Mouse (Mus musculus) midbrain, postnatal 0 days (tissue): ENCODE measurements at regions not wholly inside any gene's neighbourhood (a gene's known extent, or its start where the extent isn't known, plus 50 kb on each side); places are given as distances from the start of the nearest gene placed in this dataset.
A peak's percentile ranks its signal among the peaks of the same experiment; 100 is the strongest.

Experiments
- ATAC-seq: fragments of 200-750 bp; cut with Nextera tagmentation; 2 replicates; pipeline ENCODE4 v1.8.0; 2017; ENCODE audit warnings: moderate number of reproducible peaks, mild to moderate bottlenecking, moderate TSS enrichment, moderate library complexity; ENCODE audit not compliant: low FRiP score
- DNase-seq: peaks from one replicate; pipeline ENCODE4 v3.0.0-alpha.2; 2015; ENCODE audit warnings: low spot score
- H3K27ac ChIP-seq: fragments of 300-500 bp; sonication (generic); 2 replicates; pipeline ENCODE4 v1.5.1; 2014; ENCODE audit warnings: low read depth, mild to moderate bottlenecking, low read length, mixed read lengths
- H3K27me3 ChIP-seq: fragments of 300-500 bp; sonication (generic); 2 replicates; pipeline ENCODE4 v1.6.1; 2014; ENCODE audit warnings: low read length, control low read depth, mixed read lengths; ENCODE audit not compliant: insufficient read depth
- H3K36me3 ChIP-seq: fragments of 300-500 bp; sonication (generic); 2 replicates; pipeline ENCODE4 v1.6.1; 2014; ENCODE audit warnings: low read length, control low read depth, mixed read lengths; ENCODE audit not compliant: insufficient read depth
- H3K4me1 ChIP-seq: fragments of 300-500 bp; sonication (generic); 2 replicates; pipeline ENCODE4 v1.6.1; 2014; ENCODE audit warnings: mild to moderate bottlenecking, control low read depth, antibody characterized with exemption, low read length, mixed read lengths; ENCODE audit not compliant: insufficient read depth
- H3K4me2 ChIP-seq: fragments of 300-500 bp; sonication (generic); 2 replicates; pipeline ENCODE4 v1.6.1; 2014; ENCODE audit warnings: low read depth, mild to moderate bottlenecking, low read length, mixed read lengths; ENCODE audit not compliant: poor library complexity, severe bottlenecking
- H3K4me3 ChIP-seq: fragments of 300-500 bp; sonication (generic); 2 replicates; pipeline ENCODE4 v1.5.1; 2014; ENCODE audit warnings: low read depth, mild to moderate bottlenecking, low read length, moderate library complexity
- H3K9ac ChIP-seq: fragments of 300-500 bp; sonication (generic); replicated peaks from 2 replicates; pipeline ENCODE4 v1.6.1; 2014; ENCODE audit warnings: mild to moderate bottlenecking, low read length, moderate library complexity, mixed read lengths; ENCODE audit not compliant: poor library complexity, severe bottlenecking
- H3K9me3 ChIP-seq: fragments of 300-500 bp; sonication (generic); 2 replicates; pipeline ENCODE4 v1.6.1; 2016; ENCODE audit warnings: low read length, control low read depth
- CTCF ChIP-seq: IDR thresholded peaks from 2 replicates; pipeline ENCODE4 v1.5.1; 2016; ENCODE audit warnings: antibody characterized with exemption, mild to moderate bottlenecking
- WGBS: fragments of 180-500 bp; shearing (Covaris S2); extraction: QIAGEN DNeasy Blood & Tissue Kit; methylation state at CpG from one replicate; pipeline ENCODE4 v1.1.7; 2014; 5-methylcytosine and 5-hydroxymethylcytosine counted together

DNA sequence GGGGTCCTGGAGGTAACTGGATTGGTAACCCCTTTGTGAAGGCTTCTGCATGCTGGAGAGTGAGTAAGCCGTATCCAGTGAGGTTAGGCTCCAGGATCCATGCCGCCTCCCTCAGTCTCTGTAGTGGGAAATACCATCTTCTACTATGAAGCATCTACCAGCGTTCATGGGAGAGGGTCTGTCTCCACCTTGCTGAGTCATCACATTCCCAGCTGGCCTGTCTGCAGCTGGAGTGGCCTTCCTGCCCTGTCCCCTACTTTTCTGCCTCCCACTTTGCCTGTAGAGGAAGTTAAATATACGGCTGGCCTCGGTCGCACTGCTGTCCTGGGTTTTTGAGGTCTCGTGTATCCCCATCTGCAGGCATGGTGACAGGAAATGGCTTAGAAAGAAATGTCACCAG lies 78.0 kb upstream of the Sec14l1 start:
- Histone ChIP-seq H3K27me3 (no peaks in the 10 kb centered on the region), H3K27ac (no peak overlapping the region), H3K4me2 (no peak overlapping the region), H3K36me3 (no peaks in the 10 kb centered on the region), H3K4me3 (no peak overlapping the region), H3K9ac (no peak overlapping the region), H3K4me1 (peaks cover 5% of the 10 kb centered on the region; the same call in 1 of the 2 replicates), H3K9me3 (no peaks in the 10 kb centered on the region)
- no peak for ATAC-seq
- WGBS: 76% methylated on average over 7 of the region's 7 CpGs
- TF ChIP-seq CTCF: no peak
- DNase-seq: no peak

DNA sequence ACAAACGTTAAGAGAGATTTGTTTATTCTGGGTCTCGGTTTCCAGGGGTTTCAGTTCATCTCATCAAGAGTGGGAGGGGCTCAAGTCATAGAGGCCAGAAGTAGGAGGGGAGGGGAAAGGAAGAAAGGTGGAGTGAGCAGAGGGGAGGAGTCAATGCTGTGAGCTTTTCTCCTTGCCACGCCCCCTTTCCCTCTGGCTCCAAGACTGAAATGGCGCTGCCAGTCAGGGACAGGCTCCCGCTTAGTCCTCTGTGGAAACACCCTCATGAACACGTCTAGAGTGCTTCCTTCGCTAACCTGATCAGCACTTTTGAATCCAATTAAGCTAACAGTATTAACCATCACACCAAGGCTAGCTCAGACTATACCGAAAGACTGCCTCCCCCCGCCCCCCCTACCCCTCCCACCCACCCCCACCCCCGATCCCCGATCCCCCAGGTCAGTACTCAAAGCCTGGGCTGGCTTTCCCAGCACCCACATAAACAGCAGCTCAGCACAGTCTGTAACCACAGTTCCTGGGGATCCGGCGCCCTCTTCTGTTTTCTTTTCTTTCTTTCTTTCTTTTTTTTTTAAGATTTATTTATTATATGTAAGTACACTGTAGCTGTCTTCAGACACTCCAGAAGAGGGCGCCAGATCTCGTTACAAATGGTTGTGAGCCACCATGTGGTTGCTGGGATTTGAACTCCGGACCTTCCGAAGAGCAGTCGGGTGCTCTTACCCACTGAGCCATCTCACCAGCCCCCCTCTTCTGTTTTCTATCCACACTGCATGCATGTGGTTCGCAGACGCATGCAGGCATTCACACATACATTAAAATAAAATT lies 76.5 kb upstream of the Sec14l1 start:
- TF ChIP-seq CTCF: peak; percentile 22
- ATAC-seq (no peak), DNase-seq (no peak)
- Histone ChIP-seq H3K4me3 (no peak overlapping the region), H3K27ac (no peak overlapping the region), H3K4me1 (peaks cover 5% of the 10 kb centered on the region; the same call in 1 of the 2 replicates), H3K9ac (no peak overlapping the region), H3K4me2 (no peak overlapping the region), H3K9me3 (no peaks in the 10 kb centered on the region), H3K27me3 (no peaks in the 10 kb centered on the region), H3K36me3 (no peaks in the 10 kb centered on the region)
- 36% methylated on average over 19 of the region's 20 CpGs for WGBS

DNA sequence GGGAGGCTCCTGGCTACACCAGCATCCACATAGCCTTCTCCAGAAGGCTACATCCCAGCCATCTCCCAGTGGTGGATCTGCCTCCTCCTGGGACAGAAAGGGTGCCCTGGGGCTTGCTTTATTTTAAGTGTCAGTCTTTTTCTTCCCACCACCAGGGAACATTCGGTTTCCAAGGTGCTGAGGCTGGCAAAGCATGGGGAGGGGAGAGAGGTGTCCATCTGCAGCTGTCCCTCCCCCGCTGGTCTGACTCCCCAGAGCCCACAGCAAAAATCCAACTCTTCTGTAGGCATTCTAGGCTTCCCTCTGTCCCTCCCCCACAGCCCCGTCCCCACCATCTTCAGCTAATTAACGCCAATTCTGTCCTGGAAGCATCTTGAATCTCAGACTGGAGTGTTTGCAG lies 74.1 kb upstream of the Sec14l1 start:
- 11% methylated on average over 4 of the region's 4 CpGs for WGBS
- H3K9me3 ChIP-seq: no peaks in the 10 kb centered on the region
- H3K36me3 ChIP-seq: no peaks in the 10 kb centered on the region

GRCm38 (mm10) chr11:117042336-117042735 lies 72.6 kb upstream of the Sec14l1 start:
- no peak for DNase-seq
- no peaks in the 10 kb centered on the region for H3K9me3 ChIP-seq
- 68% methylated on average over 5 of the region's 5 CpGs for WGBS
- no peak for TF ChIP-seq CTCF
- no peaks in the 10 kb centered on the region for H3K27me3 ChIP-seq
- peaks cover 5% of the 10 kb centered on the region; the same call in 1 of the 2 replicates for H3K4me1 ChIP-seq
- no peak overlapping the region for H3K27ac ChIP-seq
- no peak for ATAC-seq
- no peak overlapping the region for H3K4me3 ChIP-seq
- no peak overlapping the region for H3K9ac ChIP-seq
- no peaks in the 10 kb centered on the region for H3K36me3 ChIP-seq
- no peak overlapping the region for H3K4me2 ChIP-seq

More for the DNA sequence above, 74.1 kb upstream of the Sec14l1 start:
- ATAC-seq (no peak), DNase-seq (no peak)
- Histone ChIP-seq H3K27me3 (no peaks in the 10 kb centered on the region), H3K4me2 (no peak overlapping the region), H3K4me1 (peaks cover 5% of the 10 kb centered on the region; the same call in 1 of the 2 replicates), H3K9ac (0 out of 2 replicates have a peak overlapping the region, but pooled peaks have one; percentile 24), H3K4me3 (no peak overlapping the region), H3K27ac (no peak overlapping the region)
- no peak for TF ChIP-seq CTCF

- H3K4me2 ChIP-seq: no peak overlapping the region
- H3K9me3 ChIP-seq: no peaks in the 10 kb centered on the region
- H3K27ac ChIP-seq: no peak overlapping the region
- no peaks in the 10 kb centered on the region for H3K36me3 ChIP-seq
- no peak overlapping the region for H3K4me3 ChIP-seq
- 14% methylated on average over 8 of the region's 8 CpGs for WGBS
- no peak overlapping the region for H3K9ac ChIP-seq
- H3K4me1 ChIP-seq: peaks cover 5% of the 10 kb centered on the region; the same call in 1 of the 2 replicates
- H3K27me3 ChIP-seq: no peaks in the 10 kb centered on the region
- ATAC-seq: 0 out of 2 replicates have a peak, but pooled peaks have one; percentile 70
- TF ChIP-seq CTCF: peak; percentile 93
- DNase-seq: peak; percentile 79
Observed at GRCm38 (mm10) chr11:117043524-117043923, 71.4 kb upstream of the Sec14l1 start.

- no peak for DNase-seq
- Histone ChIP-seq H3K4me3 (no peak overlapping the region), H3K9me3 (no peaks in the 10 kb centered on the region), H3K27ac (no peak overlapping the region), H3K36me3 (no peaks in the 10 kb centered on the region), H3K9ac (no peak overlapping the region), H3K4me1 (peaks cover 5% of the 10 kb centered on the region; the same call in 1 of the 2 replicates), H3K27me3 (no peaks in the 10 kb centered on the region), H3K4me2 (no peak overlapping the region)
- no peak for TF ChIP-seq CTCF
- 88% methylated on average over 1 of the region's 1 CpGs for WGBS
- no peak for ATAC-seq
Observed at GRCm38 (mm10) chr11:117044731-117045130, 70.2 kb upstream of the Sec14l1 start.
